Mouse (Mus musculus) kidney, adult 9 months (tissue): ENCODE data around the gene Hes7.

Source experiments
- DNase-seq: peaks from one replicate; pipeline ENCODE4 v3.0.0; 2022

The Hes7 gene

GRCm38 (mm10) chr11:69151004-69151403 is 30.8 kb downstream of the Hes7 start:
- no peak for DNase-seq

DNA sequence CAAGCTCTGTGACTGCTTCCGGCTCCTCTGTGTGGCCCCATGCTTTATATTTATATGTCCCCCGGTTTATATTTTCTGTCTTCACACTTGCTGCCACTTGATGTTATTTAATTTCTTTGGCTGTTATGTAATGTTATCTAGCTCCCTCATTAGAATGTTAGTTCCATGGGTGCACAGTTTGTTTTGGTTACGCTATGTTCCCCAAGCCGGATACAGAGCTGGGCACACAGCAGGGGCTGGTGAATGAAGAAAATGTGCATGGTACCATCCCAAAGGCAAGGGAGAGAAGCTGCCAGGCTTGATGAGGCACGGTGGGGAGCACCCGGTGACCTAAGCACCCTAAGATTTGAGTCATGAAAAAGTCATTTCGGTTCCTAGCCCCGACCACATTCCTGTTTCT is 33.6 kb downstream of the Hes7 start:
- no peak for DNase-seq

DNA sequence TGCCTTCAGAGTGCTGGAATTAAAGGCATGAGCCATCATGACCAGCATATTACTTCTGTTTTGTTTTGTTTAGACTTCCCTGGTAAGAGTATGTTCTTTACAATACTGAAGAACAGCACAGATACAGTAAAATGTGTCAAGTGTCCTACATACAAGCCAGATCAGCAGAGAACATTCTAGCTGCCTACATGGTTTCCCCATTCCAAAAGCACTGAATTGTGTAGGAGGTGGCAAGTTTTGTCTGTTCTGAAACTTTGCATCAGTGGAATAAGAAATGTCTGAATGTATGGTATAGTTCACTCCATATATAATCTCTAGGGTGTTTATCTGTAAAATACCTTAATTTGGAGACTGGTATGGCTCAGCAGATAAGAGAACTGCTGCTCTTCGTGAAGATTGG is 35.1 kb downstream of the Hes7 start:
- DNase-seq, result no peak

DNA sequence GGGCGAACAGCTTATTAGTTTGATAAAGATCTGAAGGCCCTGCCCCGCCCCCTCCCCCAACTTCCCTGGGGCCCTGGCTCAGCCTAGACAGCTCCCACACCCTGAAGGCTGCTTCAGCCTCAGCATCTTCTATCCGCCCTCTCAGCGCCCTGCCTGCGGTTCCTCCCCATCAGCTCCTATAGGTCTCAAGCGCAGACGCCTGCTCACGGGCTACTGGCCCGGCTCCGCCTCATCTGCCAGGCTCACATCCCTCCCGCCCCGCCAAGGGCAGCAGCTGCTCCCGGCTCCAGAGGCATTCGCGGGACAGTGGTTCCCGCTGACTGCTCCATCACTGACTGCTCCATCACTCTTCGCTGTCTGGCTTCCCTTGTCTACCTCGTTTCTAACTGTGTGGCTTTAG is 36.6 kb downstream of the Hes7 start, which contains the start of gene Alox12b:
Gene Alox12b (plus strand): TSS at position 190 of the 400 bp plus-strand sequence.
- no peak for DNase-seq

- no peak for DNase-seq
Measured at GRCm38 (mm10) chr11:69169313-69169712, 49.1 kb downstream of the Hes7 start.

DNA sequence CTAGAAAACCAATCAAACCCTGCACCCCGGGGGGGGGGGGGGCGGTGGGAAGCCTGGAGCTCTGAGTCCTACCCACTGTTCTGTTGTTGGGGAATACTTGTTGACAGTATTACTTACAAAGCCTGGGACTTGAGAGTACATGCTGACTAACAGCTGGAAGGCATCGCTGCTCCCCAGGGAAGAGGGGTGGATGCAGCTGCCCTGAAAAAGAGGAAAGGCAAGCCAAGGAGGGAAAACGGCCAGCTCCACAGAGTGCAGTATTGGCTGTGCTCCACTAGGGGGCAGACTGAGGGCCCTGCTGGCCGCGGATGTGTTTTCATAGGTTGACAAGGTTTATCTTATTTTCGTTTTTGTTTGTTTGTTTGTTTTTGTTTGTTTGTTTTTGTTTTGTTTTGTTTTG is 51.4 kb downstream of the Hes7 start:
- DNase-seq, result peak; percentile 55

GRCm38 (mm10) chr11:69172606-69173005 is 52.4 kb downstream of the Hes7 start:
- DNase-seq, result no peak
